Mouse (Mus musculus) v-Abl transformed pro-B cells (cell line): ENCODE measurements around the gene 3110082J24Rik.
"Not testable (repeated sequence)": the region's sequence is repeated elsewhere in the genome, so short reads cannot be mapped to it uniquely, and the experiment has no call there.

Source experiments
- in situ Hi-C, 2 experiments: fragments of 400-800 bp; cut with MboI; formaldehyde crosslinking; loops; one replicate each; pipeline ENCODE4 v1.15.1; 2025; ENCODE audit not compliant: unreplicated experiment in 2 of 2

The 3110082J24Rik gene

DNA sequence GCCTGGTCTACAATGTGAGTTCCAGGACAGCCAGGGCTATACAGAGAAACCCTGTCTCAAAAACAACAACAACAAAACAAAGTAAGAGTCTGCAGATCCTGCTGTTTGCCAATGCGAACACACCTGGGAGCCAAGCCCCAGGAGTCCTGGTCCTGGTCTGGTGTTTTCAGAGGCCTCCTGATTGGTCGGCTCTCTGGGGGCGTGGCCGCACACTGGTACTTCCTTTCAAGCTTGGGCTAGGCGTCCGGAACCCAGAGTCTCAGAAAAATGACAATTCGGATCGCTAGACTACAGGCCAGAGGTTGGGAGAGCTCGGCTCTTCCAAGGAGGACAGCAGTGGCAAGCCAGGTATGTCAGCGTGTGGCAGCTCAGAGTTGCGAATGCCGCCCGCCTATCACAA, 13.2 kb downstream of the 3110082J24Rik start:
- in situ Hi-C loops: loop anchor here (10.0 to 25.0 kb wide), 3 partner anchors 258 to 708 kb away; partner anchors contain the start of gene Lmbr1 (in 1 of the 2)

DNA sequence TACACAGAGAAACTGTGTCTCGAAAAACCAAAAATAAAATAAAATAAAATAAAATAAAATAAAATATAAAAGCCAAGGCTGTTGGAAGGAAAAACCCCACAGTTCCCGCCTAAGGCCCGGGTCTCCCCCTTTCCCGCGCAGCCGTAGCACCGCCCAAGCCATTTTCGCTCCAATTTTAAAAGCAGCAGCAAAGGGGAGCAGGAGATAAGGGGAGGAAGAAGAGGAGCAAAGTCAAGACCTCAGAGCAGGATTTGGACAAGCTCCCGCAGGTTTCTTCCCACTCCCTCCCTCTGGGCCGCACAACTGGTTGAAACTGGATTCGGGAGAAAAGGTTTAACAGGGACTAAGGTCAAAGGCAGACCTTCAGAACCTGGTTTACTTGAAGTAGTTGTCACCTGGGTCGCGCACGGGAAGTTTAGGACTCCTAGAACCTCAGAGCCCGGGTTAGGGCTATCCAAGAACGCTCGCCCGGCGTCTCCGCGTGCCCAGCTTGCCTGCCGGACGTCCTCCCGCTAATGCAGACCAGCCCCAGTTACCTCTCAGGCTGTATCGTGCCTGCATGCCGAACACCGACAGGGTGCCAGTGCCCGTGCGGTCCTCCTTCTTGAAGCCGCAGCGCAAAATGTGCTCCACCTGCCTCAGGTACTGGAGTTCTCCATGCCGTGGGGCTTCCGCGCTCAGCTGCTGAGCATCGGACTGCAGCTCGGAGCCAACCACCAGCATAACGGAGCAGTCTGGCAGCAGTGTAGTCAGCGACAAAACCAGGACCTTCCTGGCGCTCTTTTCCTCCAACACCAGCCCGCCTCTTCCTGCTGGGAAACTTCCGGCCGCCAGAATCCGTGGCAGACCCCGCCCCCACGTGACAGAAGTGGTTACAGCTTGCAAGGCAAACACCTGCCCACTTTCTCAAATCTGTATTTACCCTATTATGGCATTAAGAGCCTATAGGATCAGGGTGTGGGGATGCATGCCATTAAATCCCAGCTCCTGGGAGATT, 32.8 kb downstream of the 3110082J24Rik start, which contains the start of gene Tyms:
Gene Tyms (minus strand): TSS at position 793 of the 997 bp plus-strand sequence.
- in situ Hi-C loops: no loop called here

- in situ Hi-C loops: no loop called here
Measured at GRCm38 (mm10) chr5:30072377-30072776, 33.5 kb downstream of the 3110082J24Rik start.

DNA sequence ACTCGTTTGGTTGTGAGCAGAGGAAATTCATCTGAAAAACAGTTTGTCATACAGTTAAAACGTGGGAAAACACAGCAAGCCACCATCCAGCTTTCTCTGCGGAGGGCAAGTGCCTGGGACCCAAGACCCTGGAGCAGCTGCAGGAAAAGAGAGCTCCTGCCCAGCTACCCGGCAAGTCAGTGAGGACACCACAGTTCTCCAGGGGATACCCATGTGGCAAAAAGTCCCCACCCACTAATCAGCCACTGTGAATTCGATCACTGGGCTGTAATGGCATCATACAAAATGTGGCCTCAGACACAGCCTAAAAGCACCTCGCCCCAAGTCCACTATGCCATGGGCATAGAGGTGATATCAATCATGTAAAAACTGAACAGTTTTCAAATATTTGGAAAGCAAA, 34.2 kb downstream of the 3110082J24Rik start:
- in situ Hi-C loops: no loop called here

DNA sequence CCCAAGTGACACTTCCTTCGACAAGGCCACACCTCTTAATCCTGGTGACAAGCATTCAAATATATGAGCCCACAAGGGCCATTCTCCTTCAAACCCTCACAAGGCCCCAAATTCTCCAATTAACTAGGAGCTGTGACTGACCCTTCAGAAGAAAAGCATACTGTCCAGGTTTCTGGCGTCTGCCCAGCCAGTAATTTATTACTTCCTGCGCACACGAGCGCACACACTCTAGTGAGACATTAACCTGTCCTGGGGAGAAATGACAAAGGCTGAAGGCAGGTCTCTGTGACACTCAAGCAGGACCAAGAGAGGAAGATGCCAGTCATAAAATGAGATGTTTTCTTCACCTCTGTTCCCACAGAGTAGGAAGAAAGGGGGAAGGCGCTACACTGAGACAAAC, 38.2 kb downstream of the 3110082J24Rik start:
- in situ Hi-C loops: no loop called here

- in situ Hi-C loops: not testable (repeated sequence)
Measured at GRCm38 (mm10) chr5:30059607-30060006, 46.3 kb downstream of the 3110082J24Rik start.

DNA sequence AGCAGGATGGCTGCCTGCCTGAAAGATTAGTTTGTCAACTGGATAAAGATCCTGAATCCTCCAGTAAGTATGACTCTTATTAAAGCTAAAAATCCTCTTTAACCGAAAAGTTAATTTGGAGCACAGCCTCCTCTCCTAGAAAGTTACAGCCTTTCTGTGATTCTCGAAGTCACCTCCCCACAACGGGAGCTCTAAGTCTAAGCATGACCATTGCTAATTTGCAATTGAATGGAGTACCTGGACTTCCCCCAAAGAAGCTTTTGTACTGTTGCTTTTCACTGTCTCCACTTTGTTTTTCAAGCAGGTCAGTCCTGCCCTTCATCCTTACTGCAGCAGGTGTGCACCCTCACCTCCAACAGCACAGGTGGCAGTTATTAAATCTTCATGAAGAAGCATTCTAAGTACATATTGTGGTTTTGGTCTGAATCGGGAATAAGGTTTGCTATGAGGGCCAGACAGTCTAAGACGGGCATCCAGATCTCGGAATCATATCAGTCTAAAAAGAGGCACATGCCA, 47.6 kb downstream of the 3110082J24Rik start:
- in situ Hi-C loops: no loop called here
